Mouse (Mus musculus): ENCODE results near the gene Mogat2.
A peak's percentile ranks its signal among the peaks of the same experiment; 100 is the strongest.

The Mogat2 gene

DNA sequence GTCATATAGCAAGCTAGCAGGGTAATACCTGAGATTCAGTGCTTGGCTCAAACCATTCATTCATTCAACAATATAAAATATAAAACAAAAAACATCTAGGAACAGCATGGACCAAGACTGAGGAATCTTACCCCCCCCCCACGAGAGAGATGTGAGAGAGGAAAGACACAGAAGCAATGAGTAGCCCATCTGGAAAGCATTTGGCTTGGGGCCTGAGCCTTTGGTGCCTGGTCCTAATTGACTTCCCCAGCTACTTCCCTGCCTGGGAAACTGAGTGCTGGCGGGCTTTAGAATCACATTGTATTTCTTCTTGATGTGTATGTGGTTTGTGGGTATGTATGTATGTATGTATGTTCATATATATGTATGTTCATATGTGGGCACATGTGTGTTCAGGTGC lies 2.8 kb downstream of the Mogat2 start:
- no peak for DNase-seq (ENCODE audit: low spot score)

DNA sequence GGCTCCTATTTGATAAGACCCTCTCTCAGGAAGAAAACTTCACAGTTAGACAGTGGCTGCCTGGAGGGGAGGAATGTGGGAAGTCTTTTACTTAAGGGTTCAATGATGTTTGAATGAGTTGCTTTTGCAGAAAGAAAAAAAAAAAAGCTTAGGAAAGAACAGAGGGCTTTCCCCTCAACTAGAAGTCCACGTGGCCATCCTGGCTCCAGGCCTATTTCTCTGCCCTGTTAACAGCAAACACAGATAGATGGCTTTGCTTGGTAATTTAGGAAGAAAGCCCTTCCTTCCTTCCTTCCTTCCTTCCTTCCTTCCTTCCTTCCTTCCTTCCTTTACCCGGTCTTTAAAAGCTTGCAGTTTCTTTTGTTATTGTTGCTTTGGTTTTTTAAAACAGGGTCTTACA lies 3.5 kb downstream of the Mogat2 start:
- DNase-seq (ENCODE audit: low spot score), result no peak

DNA sequence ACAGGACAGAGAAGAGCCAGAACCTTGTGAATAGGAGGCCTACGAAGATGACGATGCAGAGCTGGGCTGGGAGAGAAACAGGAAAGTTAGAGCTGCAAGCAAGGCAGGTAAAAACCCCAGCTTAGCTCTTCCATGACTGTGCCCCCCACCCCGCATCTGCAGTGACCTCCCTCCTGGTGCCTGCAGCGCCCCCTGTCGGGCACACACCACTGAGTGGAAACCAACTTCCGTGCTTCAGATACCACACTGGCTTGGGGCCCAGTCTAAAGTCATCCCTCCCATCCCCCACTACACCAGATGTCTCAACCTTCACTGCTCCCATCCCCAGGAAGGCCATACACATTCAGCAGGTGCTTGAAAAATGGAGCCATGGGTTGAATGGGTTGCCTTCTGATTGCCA lies 5.8 kb downstream of the Mogat2 start:
- DNase-seq (ENCODE audit: low spot score), result no peak

DNA sequence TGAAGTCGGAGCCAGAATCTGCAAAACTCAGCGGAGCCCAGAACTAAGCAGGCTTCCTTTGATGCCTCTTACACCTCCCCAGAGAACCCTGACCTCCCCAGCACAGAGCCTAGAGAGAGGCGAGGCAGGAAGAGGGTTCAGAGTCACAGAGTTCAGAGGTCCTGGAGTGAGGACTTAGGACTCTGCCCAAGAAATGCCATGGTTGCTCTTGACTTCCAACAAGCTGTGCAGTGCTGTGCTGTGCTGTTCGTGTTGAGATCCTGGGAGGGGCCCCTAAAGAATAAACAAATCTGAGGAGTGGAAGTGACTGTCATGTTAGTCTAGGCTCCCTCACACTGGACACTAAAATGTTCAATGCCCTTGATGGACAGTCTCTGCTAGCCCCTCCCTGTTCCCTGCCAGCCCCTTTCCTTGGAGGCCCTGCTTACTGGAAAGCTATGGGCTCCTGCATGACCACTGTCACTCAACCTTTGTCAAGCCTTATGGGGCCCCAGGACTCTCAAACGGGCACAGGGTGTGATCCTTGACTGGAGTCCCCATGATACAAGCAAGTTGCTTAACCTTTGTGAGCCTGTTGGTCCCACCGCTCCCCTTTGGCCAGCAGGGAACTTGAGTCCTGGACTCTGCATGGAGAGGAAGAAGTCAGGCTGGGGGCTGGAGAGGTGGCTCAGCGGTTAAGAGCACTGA lies 8.2 kb downstream of the Mogat2 start:
- DNase-seq (ENCODE audit: low spot score), result no peak

DNA sequence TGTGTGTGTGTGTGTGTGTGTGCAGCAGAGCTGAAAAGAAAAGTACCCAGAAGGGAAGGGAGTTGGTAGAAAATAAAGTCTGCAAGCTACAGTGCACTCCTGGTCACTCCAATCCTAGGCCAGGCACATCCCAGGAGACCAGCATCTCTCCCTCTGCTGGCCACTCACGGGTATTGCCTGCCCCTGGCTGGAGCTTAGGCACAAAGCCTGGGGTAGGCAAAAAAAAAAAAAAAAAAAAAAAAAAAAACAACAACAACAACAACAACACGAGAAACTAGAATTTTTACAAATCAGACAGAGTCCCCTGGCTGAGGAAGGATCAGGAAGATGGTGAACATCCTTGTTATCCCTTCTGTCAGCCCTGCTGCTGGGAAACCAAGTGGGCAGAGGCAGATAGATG lies 9.0 kb downstream of the Mogat2 start:
- DNase-seq (ENCODE audit: low spot score), result peak; percentile 46

DNA sequence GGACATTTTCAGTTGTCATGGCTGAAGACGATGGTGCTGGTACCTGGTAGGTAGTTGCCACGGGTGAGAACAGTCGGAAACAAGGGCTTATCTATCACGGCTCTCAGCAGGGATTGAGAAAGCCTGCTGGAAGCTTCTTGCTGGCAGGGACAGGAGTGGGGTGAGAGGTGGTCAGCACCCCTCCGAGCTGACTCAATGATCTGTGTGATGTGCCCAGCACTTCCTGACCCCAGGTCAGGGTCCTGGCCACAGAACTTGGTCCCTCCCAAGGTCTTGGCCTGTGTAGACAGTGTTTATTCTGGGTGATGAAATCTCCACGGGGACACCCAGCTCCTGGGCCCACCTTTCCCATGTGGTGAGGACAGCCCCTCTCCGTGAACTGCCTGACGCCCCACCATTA lies 9.6 kb downstream of the Mogat2 start:
- DNase-seq (ENCODE audit: low spot score), result no peak

DNA sequence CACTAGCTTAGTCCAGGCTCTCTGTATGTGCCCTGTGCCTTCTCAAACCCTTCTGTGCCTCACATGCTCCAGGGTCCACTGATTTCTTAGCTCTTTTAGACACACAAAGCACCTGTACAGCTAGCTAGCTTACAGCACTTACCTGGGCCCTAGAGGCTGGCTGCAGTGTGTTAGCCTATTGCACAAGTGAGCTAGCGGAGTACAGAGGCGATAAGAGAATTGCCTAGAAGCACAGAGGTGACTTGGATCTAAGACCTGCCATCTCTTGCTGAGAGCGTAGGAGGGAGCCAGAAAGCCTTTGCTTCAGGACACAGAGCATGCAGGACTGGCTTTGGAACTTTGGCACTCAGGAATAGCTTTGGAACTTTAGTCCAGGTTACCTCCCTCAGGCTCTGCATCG lies 11.2 kb downstream of the Mogat2 start:
- DNase-seq (ENCODE audit: low spot score), result no peak

DNA sequence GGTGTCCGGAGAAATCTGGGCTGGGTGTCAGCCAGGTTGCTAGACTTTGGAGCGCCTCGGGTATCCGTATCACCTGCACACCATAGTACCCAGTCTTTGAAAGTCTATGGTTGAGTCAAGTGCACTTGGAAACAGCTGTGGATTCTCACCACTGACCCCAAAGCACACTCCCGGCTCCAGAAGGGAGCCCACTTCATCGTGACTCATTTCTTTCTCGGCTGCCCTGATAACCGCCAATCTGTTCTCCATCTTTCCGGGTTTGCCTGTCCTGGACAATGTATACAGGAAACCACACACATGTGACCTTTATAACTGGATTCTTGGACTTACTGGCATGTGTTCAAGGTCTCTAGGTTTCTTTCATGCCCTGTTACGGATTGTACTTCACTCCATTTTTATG lies 11.8 kb downstream of the Mogat2 start:
- no peak for DNase-seq (ENCODE audit: low spot score)

DNA sequence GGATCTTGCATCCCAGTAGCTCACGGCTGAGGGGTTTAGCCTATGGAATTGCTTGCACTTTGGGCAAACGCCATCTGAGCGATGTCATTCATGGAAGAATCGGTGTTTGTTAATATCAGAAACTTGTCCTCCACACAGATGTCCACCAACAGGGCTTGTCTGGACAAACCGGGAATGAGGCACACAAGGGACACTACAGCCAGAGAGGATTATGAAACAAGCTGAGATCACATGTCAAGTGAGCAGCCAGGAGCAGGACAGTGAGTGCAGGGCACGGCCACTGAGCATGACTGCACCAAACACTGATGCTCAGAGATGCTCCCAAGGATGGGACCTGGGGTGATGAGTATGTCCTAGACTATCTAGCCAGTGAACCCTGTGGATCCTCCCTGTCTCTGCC lies 13.0 kb downstream of the Mogat2 start:
- no peak for DNase-seq (ENCODE audit: low spot score)

DNA sequence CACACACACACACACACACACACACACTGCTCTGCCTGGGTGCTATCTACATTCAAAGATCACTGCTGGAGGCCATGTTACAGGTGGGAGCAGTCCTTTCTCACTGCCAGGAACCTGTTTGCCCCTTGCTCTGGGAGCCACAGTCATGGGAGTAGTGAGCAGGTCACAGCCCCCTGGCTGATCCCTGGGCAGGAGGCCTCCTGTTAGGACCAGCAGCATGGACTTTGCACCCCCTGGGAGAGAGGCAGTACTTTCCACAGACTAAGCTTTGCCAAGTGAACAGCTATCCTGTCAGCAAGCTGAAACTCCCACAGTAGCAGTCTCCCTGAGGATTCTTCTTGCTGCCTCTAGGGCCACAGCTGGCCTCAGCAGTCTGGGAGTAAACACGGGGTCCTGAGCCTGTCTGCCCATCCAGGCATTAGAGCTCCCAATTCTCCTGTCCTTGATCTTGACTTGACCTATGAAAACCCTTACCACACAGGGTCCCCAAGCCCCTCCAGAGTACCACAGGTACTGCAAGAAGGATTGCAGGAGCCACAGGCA lies 13.7 kb downstream of the Mogat2 start:
- DNase-seq (ENCODE audit: low spot score), result no peak

DNA sequence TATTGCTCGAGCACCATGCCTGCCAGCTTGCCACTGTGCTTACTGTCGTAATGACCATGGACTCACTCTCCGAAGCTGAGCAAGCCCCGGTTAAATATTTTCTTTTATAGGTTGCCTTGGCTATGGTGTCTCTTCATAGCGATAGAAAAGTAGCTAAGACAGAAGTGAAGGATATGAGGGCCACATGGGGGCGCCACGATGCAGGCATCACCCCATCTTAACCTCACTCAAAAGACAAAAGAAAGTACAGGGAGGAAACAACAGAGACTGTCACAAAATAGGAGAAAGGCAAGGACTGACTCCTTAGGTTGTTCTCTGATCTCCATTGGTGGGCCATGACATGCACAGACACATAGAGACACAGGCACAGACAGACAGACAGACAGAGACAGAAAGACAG lies 14.2 kb downstream of the Mogat2 start:
- DNase-seq (ENCODE audit: low spot score), result no peak

DNA sequence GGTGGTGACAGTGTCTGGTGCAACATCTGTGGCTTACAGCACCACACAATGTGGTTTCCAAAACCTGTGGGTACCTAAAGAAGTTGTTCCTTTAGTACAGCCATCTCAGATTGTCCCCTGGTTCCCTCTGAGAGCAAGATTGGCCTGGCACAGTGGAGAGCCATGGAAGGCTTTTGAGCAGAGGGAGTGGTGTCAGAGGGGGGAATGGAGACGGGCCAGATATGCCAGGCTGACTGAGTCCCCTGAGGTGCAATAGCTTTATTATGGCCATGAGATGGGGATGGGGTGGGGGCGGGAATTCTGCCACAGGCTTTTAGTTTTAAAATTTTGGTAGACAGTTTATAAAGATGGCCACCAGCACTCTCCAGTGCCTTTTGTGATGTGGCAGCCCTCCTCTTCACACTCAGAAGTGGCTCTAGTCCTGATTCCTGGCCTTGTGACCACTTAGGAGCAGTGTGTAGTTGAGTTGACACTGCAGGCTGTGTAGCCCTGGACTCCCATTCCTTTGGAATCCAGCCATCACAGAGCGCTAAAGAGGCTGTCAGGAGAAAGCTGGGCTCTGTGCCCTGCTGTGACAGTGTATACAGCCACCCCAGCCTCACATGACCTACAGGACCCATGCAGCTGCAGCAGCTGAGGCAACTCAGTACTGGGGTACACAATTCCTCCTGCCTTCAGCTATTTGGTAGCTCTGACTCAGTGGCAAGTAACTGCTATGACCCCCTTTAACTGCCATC lies 20.9 kb downstream of the Mogat2 start:
- no peak for DNase-seq (ENCODE audit: low spot score)

DNA sequence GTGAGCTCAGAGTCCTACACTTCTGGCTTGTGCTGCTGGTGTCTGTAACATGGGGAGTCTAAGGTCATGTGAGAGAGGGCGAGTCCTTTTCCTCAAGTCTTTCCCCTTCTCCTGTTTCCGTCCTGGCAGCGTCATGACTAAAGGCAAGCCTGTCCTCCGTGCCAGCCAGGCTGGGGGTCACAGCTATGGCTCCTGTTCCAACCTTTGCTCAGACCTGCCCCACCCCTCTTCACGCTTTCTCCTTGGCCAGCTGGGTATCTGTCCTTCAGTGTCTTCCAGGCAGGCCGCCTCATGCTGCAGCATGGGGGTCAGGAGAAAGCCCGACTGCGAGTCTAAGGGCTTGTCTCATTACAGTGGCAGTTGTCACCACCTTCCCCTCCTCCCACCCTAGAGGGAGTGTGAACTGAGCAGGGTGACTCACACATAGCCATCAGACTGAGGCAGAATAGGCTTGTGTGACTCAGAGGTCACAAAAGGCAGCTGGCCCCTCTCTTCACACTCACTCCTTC lies 23.0 kb downstream of the Mogat2 start:
- DNase-seq (ENCODE audit: low spot score), result peak; percentile 69

DNA sequence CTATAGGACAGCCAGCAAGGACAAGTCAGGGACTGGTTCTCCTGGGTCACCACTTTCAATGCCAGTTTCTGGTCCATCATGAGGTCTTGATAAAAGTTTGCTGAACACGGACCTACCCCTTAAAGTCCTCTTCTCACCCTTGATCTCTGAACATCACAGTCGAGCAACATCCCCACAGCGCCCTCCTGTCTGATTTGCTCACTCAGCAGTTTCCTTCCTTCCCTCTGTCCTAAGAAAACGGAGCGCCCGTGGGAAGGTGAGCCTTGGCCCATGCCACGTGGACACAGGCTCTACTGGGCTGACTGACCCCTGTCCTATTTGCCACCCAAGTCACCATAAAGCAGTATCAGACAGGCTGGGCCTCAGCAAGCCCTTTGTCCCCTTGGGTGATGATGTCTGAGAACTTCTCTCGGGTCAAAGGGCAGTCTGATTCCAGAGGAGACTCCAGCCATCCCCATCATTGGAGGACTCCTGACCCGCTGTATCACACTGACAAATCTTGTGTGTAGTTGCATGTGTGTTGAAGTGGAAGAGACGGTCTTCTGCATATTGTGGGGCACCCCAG lies 23.7 kb downstream of the Mogat2 start:
- no peak for DNase-seq (ENCODE audit: low spot score)

DNA sequence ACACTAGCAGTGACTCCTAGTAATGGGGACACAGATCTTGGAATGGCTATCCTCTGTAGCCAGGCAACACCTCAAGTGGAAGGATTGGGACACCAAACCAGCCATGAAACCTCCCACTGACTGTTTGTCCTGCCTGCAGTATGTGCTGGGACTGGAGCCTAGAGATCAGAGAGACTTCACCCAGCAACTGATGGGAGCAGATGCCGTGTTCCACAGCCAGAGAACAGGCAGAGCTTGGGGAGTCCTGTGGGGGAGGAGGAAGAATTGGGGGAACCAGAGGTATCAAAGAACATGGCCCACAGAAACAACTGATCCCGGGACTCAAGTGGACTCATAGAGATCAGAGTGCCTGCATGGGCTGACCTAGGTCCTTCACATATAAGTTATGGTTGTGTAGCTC lies 24.7 kb downstream of the Mogat2 start:
- DNase-seq (ENCODE audit: low spot score), result no peak

DNA sequence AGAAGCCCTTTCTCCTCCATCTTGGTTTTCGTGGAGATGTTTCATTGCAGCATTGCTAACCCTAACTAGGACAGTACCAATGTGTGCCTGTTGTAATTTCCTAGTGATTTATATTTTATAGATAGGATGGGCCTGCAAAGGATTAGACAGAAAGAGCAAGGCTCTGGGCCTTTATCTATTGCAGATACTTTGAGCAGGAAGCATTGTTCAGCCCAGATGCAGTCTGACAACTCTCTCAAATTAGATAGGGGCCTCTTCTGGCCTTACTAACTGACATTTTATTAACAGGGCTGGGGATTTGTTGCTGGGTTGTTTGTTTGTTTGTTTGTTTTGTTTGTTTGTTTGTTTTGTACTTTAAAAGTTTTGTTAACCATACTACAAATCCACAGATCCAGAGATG lies 25.4 kb downstream of the Mogat2 start:
- DNase-seq (ENCODE audit: low spot score), result no peak

DNA sequence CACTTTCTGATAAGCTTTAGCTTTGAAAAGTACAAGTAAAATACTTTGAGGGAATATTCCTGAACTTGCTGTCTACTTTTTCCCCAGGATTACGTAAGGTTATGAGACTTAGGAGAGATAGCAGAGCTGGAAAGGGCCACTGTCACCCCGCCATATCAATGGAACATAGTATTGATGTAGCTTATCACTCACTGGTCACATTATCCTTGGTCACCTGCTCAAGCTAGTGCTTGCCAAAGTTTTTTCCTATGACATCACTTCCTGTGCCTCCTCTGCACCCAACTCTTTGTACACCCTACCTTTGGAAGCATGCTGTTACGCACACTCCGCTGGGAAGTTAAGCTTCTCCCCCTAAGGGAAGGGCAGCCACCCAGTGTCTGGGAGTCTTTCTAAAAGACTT lies 29.7 kb downstream of the Mogat2 start:
- no peak for DNase-seq (ENCODE audit: low spot score)

DNA sequence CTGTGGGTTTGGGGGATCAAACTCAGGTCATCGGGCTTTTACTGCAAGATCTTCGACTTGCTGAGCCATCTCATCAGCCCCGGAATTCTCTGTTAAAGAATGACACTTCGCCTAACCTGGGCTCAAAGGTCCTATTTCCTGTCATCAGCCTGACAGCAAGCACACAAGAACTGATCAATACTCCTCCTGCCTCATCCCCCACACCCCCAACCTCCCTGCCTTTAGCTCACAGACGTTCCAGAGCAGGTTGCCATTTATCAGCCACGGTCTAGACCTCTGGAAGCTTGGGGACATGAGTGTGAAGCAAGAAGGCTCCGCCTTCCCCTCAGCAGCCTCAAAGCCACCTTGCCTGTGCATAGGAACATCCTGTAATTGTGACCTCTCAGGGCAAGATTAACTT lies 32.1 kb downstream of the Mogat2 start:
- no peak for DNase-seq (ENCODE audit: low spot score)

DNA sequence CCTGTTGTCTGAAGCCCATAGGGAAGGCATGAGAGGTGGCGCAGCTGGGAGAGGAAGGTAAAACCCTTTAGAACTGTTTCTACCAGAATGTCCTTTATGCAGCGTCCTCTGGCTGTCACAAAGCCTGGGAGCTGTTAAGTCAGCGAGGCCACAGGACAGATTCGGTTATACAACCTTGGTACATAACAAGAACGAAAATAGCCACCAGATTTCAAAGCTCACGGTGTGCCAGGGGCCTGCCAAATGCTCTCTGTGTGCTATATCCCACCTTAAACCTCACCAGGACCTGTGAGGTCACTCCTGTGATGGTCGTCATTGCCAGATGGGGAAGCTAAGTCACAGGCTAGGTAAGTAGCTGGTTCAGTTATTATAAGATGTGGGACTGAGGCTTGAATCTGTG lies 36.3 kb downstream of the Mogat2 start:
- DNase-seq (ENCODE audit: low spot score), result no peak

DNA sequence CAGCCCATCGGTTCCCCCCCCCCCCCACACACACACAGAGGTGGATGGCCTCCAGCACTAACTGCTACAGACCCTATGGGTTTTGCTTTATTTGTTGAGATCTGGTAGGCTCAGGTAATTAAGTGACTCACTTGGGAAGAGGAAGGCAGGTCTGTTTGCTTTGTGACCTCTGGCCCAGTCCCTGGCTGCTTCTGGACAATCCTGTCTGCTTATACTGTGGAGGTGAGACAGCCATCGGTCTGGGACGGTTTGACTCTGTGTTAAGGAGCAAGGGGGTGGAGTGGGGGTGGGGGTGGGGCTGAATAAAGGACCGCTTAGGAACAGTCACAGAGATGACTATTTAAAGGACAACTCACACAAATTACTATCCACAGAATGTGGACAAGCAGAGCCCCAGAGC lies 38.1 kb downstream of the Mogat2 start:
- peak; percentile 78 for DNase-seq (ENCODE audit: low spot score)

DNA sequence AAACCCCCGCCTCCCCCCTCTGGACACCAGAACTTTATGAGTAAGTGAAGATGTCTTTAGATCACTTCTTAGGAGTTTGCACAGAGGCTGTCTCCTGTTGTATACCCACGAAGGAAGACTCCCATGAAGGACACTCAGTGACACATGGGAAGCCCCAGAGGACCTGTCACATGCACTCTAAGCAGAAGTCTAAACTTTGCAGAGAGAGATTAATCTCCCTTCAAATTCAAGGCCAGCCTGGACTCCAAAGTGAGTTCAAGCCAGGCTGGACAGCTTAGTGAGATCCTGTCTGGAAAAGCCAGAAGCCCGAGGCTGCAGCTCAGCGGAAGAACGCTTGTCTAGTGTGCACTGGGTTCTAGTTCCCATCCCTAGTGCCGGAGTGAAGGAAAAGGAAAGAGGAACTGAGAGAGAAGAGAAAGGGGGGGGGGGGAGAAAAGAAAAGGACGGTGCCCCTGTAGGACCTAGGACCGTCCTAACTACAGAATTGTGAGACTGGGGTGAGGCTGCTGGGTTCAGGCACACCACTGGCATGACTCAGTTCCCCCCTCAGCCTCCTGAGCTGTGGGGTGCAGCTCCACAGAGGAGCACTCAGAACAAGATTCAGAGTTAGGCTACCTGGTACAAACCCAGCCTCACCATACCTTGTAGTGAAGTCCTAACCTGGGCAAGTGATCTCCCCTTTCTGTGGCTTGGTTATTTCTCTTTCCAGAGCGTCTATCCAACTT lies 38.8 kb downstream of the Mogat2 start:
- no peak for DNase-seq (ENCODE audit: low spot score)

DNA sequence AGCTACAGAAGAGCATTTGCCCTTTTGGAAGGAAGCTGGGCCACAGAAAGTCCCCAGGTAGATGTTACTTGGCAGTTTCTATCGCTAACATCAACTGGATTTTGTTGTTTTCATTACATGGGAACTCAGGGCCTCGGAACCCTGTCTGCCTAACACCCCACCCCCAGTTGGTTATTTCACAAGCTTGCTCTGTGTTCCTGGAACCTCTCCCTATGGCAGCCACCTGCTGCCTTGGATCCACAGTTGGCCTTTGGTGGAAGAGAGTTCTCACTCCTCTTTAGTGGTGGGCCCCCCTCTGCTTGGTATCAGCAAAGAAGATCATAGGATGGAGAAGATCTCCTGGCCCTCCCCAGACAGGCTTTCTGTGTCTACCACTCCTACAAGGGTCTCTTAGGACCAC lies 39.6 kb downstream of the Mogat2 start:
- DNase-seq (ENCODE audit: low spot score), result no peak

DNA sequence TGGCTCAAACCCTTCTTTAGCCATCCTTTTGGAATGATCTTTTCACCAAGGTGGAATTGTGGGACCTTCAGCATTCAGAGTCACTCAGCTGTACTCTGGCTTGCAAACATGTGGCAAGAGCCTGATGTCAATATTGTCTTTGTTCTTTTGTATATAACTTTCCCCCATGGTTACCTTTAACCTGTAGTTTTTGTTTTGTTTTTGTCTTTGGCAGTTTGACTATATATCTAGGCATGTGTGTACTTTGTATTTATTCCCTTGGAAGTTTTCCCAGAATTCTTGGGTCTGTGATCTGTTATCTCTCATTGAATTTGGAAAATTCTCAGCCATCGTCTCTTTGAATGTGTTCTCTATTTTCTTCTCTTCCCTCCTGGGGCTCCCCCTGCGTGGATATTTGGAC lies 43.9 kb downstream of the Mogat2 start:
- DNase-seq (ENCODE audit: low spot score), result no peak
